Mouse (Mus musculus): ENCODE measurements around the gene Kcnc3. TPM values are rescaled to one million over a fixed set of nuclear protein-coding genes. Genes with fewer than 3 reads are reported as not detected.
A peak's percentile ranks its signal among the peaks of the same experiment; 100 is the strongest.

The Kcnc3 gene
- polyA plus RNA-seq, 1 experiment from 2014 or later: 0.17 TPM

DNA sequence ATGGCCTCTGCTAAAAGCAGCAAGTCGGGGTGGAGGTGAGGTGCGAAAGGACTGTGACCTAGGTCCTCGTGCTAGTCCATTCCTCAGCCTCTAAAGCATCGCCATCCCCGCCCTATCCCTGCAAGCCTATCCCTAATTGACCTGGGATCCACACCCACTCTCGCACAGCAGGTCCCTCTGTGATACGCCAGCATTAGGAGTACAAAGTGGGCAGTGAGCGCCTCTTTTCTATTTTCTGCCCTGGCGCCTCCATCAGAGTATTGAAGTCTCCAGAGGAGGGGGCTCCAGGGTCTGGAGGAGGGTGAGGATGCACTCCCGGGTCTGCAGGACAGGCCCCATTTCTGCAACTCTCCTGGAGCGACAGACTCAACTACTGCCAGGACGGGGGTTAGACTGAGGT lies 2.1 kb upstream of the Kcnc3 start:
- Histone ChIP-seq H3K4me2 (peak overlapping the region; percentile 97), H3K9ac (no peak overlapping the region), H3K27me3 (peaks cover 91% of the 10 kb centered on the region), H3K36me3 (no peaks in the 10 kb centered on the region), H3K4me3 (replicated peaks) (peak overlapping the region; percentile 56), H3K9me3 (replicated peaks) (no peaks in the 10 kb centered on the region), H3K4me1 (peaks cover 50% of the 10 kb centered on the region), H3K27ac (no peak overlapping the region)
- 4% methylated on average over 12 of the region's 12 CpGs for WGBS
- ATAC-seq (replicated peaks; ENCODE audit: low FRiP score): no peak

DNA sequence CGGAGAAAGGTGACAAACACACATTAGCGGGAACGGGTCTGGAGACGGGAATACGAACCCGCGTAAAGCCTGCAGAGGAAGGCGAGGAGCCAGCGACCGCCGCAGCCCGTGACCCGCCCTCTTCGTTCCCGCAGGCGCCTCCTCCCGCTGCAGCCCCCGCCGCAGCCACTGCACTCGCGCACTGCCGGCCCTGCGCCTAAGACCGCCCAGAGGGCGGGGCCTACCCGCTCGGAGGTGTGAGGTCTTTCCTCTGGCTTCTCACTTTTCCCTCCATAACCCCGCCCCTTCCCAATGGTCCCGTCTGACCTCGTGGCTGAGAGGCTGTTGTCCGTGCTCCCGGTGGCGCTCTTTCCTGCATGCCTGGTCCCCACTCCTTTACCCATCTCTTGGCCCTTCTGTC lies 1.3 kb upstream of the Kcnc3 start:
- H3K4me2 ChIP-seq: peak overlapping the region; percentile 97
- H3K4me1 ChIP-seq: peaks cover 56% of the 10 kb centered on the region
- H3K27me3 ChIP-seq: peaks cover 98% of the 10 kb centered on the region
- peak overlapping the region; percentile 56 for H3K4me3 ChIP-seq (replicated peaks)
- ATAC-seq (replicated peaks; ENCODE audit: low FRiP score): peak; percentile 30
- WGBS: under 1% methylated on average over 27 of the region's 33 CpGs
- no peak overlapping the region for H3K27ac ChIP-seq
- no peaks in the 10 kb centered on the region for H3K36me3 ChIP-seq
- no peaks in the 10 kb centered on the region for H3K9me3 ChIP-seq (replicated peaks)
- H3K9ac ChIP-seq: peak overlapping the region; percentile 26; the same call in 1 of the 2 replicates

DNA sequence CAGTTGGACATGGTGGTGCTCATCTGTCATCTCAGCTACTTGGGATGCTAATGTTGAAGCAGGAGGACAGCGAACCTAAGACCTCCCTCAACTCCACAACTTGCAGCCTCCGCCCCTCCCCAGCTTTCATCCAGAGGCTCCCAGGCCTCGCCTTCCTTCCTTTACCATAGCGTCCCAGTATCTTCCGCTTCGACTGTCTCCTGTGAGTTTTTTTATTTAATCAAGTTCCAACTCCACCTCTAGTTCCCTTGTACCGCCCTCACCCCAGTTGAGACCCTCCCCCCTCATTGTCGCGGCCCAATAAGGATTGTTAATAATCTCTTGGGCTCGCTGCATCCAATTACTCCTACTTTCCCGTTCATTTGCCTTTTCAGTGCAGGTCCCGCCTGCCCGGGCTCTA lies 518 bp upstream of the Kcnc3 start:
- H3K4me3 ChIP-seq (replicated peaks): peak overlapping the region; percentile 56
- peaks cover 58% of the 10 kb centered on the region for H3K4me1 ChIP-seq
- 4% methylated on average over 13 of the region's 13 CpGs for WGBS
- H3K36me3 ChIP-seq: no peaks in the 10 kb centered on the region
- no peak for ATAC-seq (replicated peaks; ENCODE audit: low FRiP score)
- no peak overlapping the region for H3K27ac ChIP-seq
- no peaks in the 10 kb centered on the region for H3K9me3 ChIP-seq (replicated peaks)
- H3K27me3 ChIP-seq: peaks cover 92% of the 10 kb centered on the region
- H3K9ac ChIP-seq: no peak overlapping the region
- peak overlapping the region; percentile 97 for H3K4me2 ChIP-seq

DNA sequence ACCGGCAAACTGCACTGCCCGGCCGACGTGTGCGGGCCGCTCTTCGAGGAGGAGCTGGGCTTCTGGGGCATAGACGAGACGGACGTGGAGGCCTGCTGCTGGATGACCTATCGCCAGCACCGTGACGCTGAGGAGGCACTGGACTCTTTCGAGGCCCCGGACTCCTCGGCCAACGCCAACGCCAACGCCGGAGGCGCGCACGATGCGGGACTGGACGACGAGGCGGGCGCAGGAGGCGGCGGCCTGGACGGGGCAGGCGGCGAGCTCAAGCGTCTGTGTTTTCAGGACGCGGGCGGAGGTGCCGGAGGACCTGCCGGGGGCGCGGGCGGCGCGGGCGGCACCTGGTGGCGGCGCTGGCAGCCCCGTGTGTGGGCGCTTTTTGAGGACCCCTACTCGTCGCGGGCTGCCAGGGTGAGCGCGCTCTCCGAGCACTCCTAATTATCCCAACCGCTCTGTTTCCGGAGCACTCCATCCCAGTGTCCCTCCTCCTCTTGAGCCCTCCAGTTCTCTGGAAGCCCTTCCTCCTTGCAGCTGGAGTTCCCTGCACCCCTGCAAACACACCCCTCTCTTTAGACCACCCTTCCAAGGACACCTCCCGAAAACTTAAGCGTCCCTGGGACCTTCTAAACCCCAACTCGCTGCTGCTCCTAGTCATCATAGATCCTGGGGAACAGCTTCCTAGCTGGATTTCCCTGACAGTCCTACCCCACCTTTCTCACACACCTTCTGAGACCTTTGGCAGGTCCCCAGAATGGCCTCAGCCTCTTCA lies 1.1 kb downstream of the Kcnc3 start:
- Histone ChIP-seq H3K9ac (peak overlapping the region; percentile 48; the same call in 1 of the 2 replicates), H3K4me3 (replicated peaks) (peak overlapping the region; percentile 56), H3K27ac (no peak overlapping the region), H3K27me3 (peaks cover 76% of the 10 kb centered on the region), H3K4me2 (peak overlapping the region; percentile 97), H3K9me3 (replicated peaks) (no peaks in the 10 kb centered on the region), H3K4me1 (peaks cover 56% of the 10 kb centered on the region), H3K36me3 (no peaks in the 10 kb centered on the region)
- under 1% methylated on average over 58 of the region's 60 CpGs for WGBS
- ATAC-seq (replicated peaks; ENCODE audit: low FRiP score): 0 out of 2 replicates have a peak, but pooled peaks have one; percentile 2

DNA sequence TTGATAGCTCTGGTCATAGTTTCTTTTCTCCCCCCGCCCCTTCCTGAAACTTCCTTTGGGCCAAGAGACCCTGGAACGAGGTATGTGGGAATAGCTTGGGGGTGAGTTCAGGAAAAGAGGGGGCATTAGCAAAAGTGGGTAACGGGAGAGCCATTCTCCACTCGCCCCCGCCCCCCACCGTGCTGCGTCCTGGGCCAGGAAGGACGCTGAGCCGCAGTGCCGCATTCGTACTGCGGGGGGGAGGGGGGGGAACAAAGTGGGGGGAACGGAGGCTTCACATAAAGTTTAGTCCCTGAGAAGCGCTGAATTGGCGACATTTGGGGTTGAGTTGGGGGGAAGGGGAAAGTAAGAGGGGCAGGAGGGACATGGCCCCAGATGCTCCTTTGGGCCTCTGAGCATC lies 2.6 kb downstream of the Kcnc3 start:
- Histone ChIP-seq H3K27me3 (peaks cover 61% of the 10 kb centered on the region), H3K4me2 (no peak overlapping the region)
- no peak for ATAC-seq (replicated peaks; ENCODE audit: low FRiP score)

DNA sequence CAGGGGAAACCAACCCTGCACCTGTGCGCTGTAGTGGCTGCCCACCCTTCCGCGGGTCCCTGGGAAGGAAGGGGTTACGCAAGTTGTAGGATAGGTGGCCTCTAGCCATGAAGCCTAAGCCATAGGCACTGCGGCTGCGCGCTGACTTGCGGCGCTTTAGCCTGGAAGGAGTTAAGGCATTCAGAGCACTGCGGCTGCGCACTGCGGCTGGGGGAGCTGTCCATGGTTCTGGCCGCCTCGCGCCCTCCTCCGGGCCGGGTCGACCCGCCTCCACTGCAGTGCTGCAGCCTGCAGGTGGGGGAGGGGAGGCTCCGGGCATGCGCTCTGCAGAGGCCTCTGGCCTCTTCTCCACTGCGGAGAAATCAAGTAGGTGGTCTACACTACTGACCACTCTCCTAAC lies 3.3 kb downstream of the Kcnc3 start:
- 2% methylated on average over 16 of the region's 22 CpGs for WGBS
- peaks cover 40% of the 10 kb centered on the region for H3K4me1 ChIP-seq
- H3K4me2 ChIP-seq: peak overlapping the region; percentile 30
- peaks cover 54% of the 10 kb centered on the region for H3K27me3 ChIP-seq
- no peak overlapping the region for H3K4me3 ChIP-seq (replicated peaks)
- H3K27ac ChIP-seq: no peak overlapping the region
- H3K36me3 ChIP-seq: no peaks in the 10 kb centered on the region
- peak; percentile 13 for ATAC-seq (replicated peaks; ENCODE audit: low FRiP score)
- no peaks in the 10 kb centered on the region for H3K9me3 ChIP-seq (replicated peaks)
- H3K9ac ChIP-seq: no peak overlapping the region

More for the DNA sequence above, 2.6 kb downstream of the Kcnc3 start:
- H3K9ac ChIP-seq: no peak overlapping the region
- peaks cover 47% of the 10 kb centered on the region for H3K4me1 ChIP-seq
- H3K9me3 ChIP-seq (replicated peaks): no peaks in the 10 kb centered on the region
- H3K27ac ChIP-seq: no peak overlapping the region
- no peaks in the 10 kb centered on the region for H3K36me3 ChIP-seq
- H3K4me3 ChIP-seq (replicated peaks): no peak overlapping the region
- 1% methylated on average over 15 of the region's 15 CpGs for WGBS

DNA sequence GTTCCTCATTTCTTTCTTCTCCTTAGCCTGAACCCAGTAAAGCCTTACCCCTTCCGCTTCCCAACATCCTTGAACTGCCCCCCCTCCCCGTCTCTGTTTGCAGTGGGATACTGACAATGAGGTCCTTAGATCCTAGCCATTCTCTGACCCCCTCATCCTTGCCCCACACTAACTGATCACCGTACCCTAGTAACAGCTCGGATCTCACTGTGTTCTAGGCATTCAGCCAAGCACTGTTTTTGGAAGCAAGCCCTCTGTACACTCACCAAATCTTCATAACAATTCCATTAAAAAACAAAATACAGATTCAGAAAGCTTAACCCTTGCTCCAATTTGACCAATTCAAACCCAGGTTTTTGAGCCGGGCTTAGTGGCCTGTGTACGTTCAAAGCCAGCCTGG lies 3.8 kb downstream of the Kcnc3 start:
- no peak for ATAC-seq (replicated peaks; ENCODE audit: low FRiP score)
- no peaks in the 10 kb centered on the region for H3K9me3 ChIP-seq (replicated peaks)

DNA sequence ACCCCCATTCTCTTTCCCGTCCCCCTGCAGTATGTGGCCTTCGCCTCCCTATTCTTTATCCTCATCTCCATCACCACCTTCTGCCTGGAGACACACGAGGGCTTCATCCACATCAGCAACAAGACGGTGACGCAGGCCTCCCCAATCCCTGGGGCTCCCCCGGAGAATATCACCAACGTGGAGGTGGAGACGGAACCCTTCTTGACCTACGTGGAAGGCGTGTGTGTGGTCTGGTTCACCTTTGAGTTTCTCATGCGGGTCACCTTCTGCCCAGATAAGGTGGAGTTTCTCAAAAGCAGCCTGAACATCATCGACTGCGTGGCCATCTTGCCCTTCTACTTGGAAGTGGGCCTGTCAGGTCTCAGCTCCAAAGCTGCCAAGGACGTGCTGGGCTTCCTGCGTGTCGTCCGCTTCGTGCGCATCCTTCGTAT lies 4.7 kb downstream of the Kcnc3 start:
- Histone ChIP-seq H3K27me3 (peaks cover 44% of the 10 kb centered on the region), H3K27ac (no peak overlapping the region), H3K4me1 (peaks cover 27% of the 10 kb centered on the region), H3K36me3 (no peaks in the 10 kb centered on the region), H3K9ac (no peak overlapping the region), H3K4me2 (no peak overlapping the region), H3K9me3 (replicated peaks) (no peaks in the 10 kb centered on the region), H3K4me3 (replicated peaks) (no peak overlapping the region)
- WGBS: 95% methylated on average over 20 of the region's 20 CpGs
- no peak for ATAC-seq (replicated peaks; ENCODE audit: low FRiP score)

More for the DNA sequence above, 3.8 kb downstream of the Kcnc3 start:
- peaks cover 49% of the 10 kb centered on the region for H3K27me3 ChIP-seq
- H3K27ac ChIP-seq: no peak overlapping the region
- peaks cover 35% of the 10 kb centered on the region for H3K4me1 ChIP-seq
- no peak overlapping the region for H3K4me2 ChIP-seq
- no peak overlapping the region for H3K9ac ChIP-seq
- WGBS: 67% methylated on average over 6 of the region's 6 CpGs
- no peaks in the 10 kb centered on the region for H3K36me3 ChIP-seq
- H3K4me3 ChIP-seq (replicated peaks): no peak overlapping the region

DNA sequence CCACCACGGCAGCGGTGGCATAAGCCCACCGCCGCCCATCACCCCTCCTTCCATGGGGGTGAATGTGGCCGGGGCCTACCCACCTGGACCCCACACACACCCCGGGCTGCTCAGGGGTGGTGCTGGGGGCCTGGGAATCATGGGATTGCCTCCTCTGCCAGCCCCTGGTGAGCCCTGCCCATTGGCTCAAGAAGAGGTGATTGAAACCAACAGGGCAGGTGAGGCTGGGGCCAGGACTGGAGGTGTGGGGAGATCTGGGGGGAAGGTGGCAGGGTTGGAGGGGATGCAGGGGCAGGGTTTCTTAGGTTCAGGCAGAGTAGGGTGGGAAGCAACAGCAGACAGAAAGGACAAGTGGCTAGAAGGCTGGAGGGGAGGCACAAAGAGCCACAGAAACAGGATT lies 5.6 kb downstream of the Kcnc3 start:
- Histone ChIP-seq H3K4me1 (peaks cover 19% of the 10 kb centered on the region), H3K9ac (no peak overlapping the region), H3K4me2 (no peak overlapping the region), H3K4me3 (replicated peaks) (no peak overlapping the region), H3K27me3 (peaks cover 43% of the 10 kb centered on the region), H3K9me3 (replicated peaks) (no peaks in the 10 kb centered on the region), H3K27ac (no peak overlapping the region), H3K36me3 (no peaks in the 10 kb centered on the region)
- WGBS: 90% methylated on average over 6 of the region's 6 CpGs
- ATAC-seq (replicated peaks; ENCODE audit: low FRiP score): no peak

DNA sequence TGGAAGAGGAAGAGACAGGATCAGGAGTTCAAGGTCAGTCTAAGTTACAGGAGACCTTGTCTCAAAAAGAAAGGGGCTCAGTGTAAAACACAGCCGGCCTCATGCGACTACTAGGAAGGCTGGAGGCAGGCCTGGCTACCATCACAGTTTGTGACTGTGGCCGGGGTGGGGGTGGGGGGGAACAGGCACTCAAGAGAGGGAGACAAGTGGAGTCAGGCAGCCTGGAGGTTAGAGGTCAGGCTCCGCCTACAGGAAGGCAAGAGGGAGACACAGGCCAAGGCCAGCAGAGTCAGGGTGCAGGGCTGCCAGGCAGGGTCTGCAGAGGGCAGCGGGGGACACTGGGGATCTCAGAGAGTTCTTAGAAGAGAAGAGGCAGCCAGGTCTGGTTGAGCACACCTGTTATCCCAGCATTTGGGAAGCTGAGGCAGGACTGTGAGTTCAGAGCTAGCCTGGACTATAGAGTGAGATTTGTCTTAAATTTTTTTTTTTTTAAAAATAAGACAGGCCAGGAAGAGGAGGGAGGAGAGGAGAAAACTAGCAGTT lies 6.6 kb downstream of the Kcnc3 start:
- 60% methylated on average over 5 of the region's 5 CpGs for WGBS
- Histone ChIP-seq H3K27ac (no peak overlapping the region), H3K4me3 (replicated peaks) (no peak overlapping the region), H3K27me3 (peaks cover 43% of the 10 kb centered on the region), H3K9ac (no peak overlapping the region), H3K9me3 (replicated peaks) (no peaks in the 10 kb centered on the region), H3K4me1 (peaks cover 12% of the 10 kb centered on the region; the same call in 1 of the 2 replicates), H3K36me3 (no peaks in the 10 kb centered on the region), H3K4me2 (no peak overlapping the region)
- ATAC-seq (replicated peaks; ENCODE audit: low FRiP score): no peak

DNA sequence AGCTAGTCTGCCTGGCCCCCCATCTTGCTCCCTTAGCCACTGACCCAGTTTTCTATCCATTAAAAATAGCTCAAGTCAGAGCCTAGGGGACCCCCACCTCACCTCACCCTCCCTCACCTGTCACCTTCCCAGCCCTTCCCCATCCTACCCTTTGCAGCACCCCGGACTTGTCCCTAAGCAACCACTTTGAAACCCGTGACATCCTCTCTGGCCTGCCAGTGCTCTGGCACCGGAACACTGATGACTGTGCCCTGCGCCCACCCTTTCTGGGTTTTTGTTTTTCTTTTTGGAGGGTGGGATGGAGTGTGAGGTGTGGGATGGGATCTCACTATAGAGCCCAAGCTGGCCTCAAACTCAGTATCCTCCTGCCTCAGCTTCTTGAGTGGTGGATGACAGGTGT lies 7.2 kb downstream of the Kcnc3 start:
- H3K4me3 ChIP-seq (replicated peaks): no peak overlapping the region
- no peak overlapping the region for H3K27ac ChIP-seq
- H3K36me3 ChIP-seq: no peaks in the 10 kb centered on the region
- H3K4me2 ChIP-seq: no peak overlapping the region
- WGBS: 92% methylated on average over 4 of the region's 4 CpGs
- H3K4me1 ChIP-seq: peaks cover 15% of the 10 kb centered on the region; the same call in 1 of the 2 replicates
- H3K9ac ChIP-seq: no peak overlapping the region
- no peaks in the 10 kb centered on the region for H3K9me3 ChIP-seq (replicated peaks)
- peaks cover 43% of the 10 kb centered on the region for H3K27me3 ChIP-seq
- ATAC-seq (replicated peaks; ENCODE audit: low FRiP score): no peak

DNA sequence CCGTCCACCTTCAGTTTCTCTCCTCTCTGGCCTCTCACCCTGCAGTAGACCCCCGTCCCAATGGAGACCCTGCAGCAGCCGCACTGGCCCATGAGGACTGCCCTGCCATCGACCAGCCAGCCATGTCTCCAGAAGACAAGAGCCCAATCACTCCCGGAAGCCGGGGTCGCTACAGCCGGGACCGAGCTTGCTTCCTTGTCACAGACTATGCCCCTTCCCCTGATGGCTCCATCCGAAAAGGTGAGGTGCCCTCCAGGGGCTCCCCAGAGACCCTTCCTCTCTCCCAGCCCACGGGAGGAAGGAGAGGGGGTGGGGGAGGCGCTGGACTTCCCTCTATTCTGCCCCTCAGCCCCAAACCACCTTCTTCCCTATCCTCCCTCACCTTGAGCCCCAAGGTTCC lies 7.9 kb downstream of the Kcnc3 start:
- H3K27ac ChIP-seq: no peak overlapping the region
- H3K4me3 ChIP-seq (replicated peaks): no peak overlapping the region
- H3K9me3 ChIP-seq (replicated peaks): no peaks in the 10 kb centered on the region
- no peak for ATAC-seq (replicated peaks; ENCODE audit: low FRiP score)
- no peak overlapping the region for H3K9ac ChIP-seq
- H3K36me3 ChIP-seq: no peaks in the 10 kb centered on the region
- no peak overlapping the region for H3K4me2 ChIP-seq
- H3K4me1 ChIP-seq: peaks cover 11% of the 10 kb centered on the region; the same call in 1 of the 2 replicates
- 82% methylated on average over 12 of the region's 12 CpGs for WGBS
- H3K27me3 ChIP-seq: peaks cover 43% of the 10 kb centered on the region
